Mouse (Mus musculus) CD4-positive, CD25-positive, alpha-beta regulatory T cell, adult 9 weeks (primary cell): Measurements from ENCODE around the gene P4ha1. TPM values are rescaled to one million over a fixed set of nuclear protein-coding genes. Genes with fewer than 3 reads are reported as not detected.

Source experiments
- polyA plus RNA-seq: library from polyadenylated mRNA; unstranded; fragments of 100-300 nt; shearing (Covaris generic); gene quantifications from one replicate; pipeline ENCODE4 v1.2.1, GENCODE M21; 2017

Gene P4ha1
- 83.9 TPM for polyA plus RNA-seq

DNA sequence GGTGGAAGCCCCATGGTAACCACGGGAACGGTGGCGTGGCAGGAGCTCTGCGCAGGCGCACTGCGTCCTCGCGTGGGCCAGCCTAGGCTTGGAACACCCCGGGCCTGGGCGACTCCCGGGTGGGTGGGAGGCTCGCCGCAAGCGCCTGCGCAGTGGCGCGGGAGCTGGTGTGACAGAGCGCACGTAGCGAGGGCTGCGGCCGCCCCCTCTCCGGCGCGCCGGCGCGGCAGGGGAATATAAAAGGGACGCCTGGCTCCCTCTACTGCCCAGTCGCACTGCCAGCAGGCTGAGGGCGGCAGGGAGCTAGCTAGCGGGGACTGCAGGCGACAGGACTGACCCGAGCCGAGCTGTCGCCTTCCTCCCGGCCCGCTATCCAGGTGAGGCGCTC lies at the start of gene P4ha1:
Gene P4ha1 (plus strand): TSS at position 197 of the 388 bp plus-strand sequence.

DNA sequence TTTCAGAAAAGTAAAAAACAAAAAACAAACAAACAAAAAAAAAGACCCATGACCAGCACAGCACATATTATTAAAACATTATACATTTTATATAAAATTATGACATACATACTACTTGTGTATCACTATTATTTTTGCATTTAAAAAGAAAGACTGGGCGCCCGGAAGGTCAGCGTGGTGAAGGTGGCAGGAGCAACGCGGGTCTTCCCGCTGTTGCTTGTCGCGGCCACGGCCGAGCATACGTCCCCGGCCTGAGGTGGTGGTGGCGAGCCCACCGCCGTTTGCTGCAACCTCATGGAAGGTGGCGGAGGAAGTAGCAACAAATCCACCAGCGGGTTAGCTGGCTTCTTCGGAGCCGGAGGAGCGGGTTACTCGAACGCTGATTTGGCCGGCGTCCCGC lies 72.4 kb downstream of the P4ha1 start, which contains the start of gene Gm10273:
Gene Gm10273 (plus strand): TSS at position 172 of the 400 bp plus-strand sequence.

DNA sequence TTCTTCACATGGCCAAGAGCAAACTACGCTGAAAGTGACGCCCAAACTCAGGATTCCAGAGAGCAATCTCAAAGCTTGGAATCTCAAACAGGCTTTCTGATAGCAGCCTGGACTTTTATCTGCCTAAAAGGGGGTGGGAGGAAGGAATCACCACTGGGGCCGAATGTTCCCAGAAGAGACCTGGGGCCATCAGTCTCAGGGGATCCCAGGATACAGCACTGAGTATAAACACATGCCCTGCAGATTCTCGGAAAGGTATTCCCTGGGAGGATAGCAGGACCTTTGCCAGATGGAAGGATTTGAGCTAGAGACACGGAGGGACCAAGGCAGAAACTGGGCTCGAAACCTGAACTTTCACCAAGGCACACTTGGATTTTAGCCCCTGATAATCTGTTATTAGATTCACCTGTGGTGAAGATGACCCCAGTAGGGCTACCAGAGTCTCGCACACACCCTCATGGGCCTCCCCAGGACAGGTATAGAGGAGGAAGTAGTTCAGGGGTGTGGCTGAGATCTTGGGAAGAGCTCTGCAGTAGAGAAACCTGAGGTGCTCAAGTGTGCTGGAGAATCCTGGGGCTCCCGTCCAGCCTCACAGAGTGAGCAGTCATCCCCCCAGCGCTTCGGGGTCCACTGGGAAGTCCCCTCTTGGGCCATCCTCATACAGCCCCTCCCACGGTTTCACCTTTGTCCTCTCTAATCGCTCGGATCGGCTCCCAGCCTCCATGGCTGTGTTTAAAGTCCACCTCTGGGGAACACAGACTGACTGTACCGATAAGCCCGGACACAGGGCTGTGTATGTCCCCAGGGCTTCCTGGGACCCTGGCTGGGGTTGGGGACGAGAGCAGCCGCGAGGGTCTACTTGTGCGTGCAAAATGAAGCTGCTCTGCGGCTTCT lies 80.0 kb downstream of the P4ha1 start, which contains the start of gene Pla2g12b:
Gene Pla2g12b (plus strand): TSS at position 762 of the 894 bp plus-strand sequence.

Other genes with a start within 250 kb of the P4ha1 start
- gene Sept10, start 101.4 kb upstream of the P4ha1 start, polyA plus RNA-seq: 0.38 TPM
- gene Sowahc, start 101.3 kb upstream of the P4ha1 start, polyA plus RNA-seq: 0.57 TPM
- 83.7 TPM for gene Gm10273, start 72.3 kb downstream of the P4ha1 start, polyA plus RNA-seq
- not detected for gene Pla2g12b, start 80.4 kb downstream of the P4ha1 start, polyA plus RNA-seq
- 0.22 TPM for gene Oit3, start 118.5 kb downstream of the P4ha1 start, polyA plus RNA-seq